Mouse (Mus musculus): ENCODE measurements at regions not wholly inside any gene's neighbourhood (a gene's known extent, or its start where the extent isn't known, plus 50 kb on each side); places are given as distances from the start of the nearest gene placed in this dataset.
A peak's percentile ranks its signal among the peaks of the same experiment; 100 is the strongest.
"Not testable (repeated sequence)": the region's sequence is repeated elsewhere in the genome, so short reads cannot be mapped to it uniquely, and the experiment has no call there.

- not testable (repeated sequence) for DNase-seq (ENCODE audit: low spot score in 2 of 2)
Observed at GRCm38 (mm10) chr4:23009196-23009595, 521.0 kb upstream of the Pou3f2 start.

GRCm38 (mm10) chr4:22998994-22999393 is 510.8 kb upstream of the Pou3f2 start:
- no peak for DNase-seq (ENCODE audit: low spot score in 2 of 2)

GRCm38 (mm10) chr4:22997198-22997985 is 509.2 kb upstream of the Pou3f2 start:
- no peak for DNase-seq (ENCODE audit: low spot score in 2 of 2)

GRCm38 (mm10) chr4:22986763-22987468 is 498.8 kb upstream of the Pou3f2 start:
- no peak for DNase-seq (ENCODE audit: low spot score in 2 of 2)

GRCm38 (mm10) chr4:22973585-22974116 is 485.5 kb upstream of the Pou3f2 start:
- no peak for DNase-seq (ENCODE audit: low spot score in 2 of 2)

GRCm38 (mm10) chr4:22972784-22973584 is 484.8 kb upstream of the Pou3f2 start:
- DNase-seq (ENCODE audit: low spot score in 2 of 2): no peak

GRCm38 (mm10) chr4:22971127-22971526 is 483.0 kb upstream of the Pou3f2 start:
- DNase-seq (ENCODE audit: low spot score in 2 of 2): no peak

- no peak for DNase-seq (ENCODE audit: low spot score in 2 of 2)
Observed at GRCm38 (mm10) chr4:22970495-22970894, 482.3 kb upstream of the Pou3f2 start.

- no peak for DNase-seq (ENCODE audit: low spot score in 2 of 2)
Observed at GRCm38 (mm10) chr4:22949422-22949821, 461.3 kb upstream of the Pou3f2 start.

GRCm38 (mm10) chr4:22948880-22949279 is 460.7 kb upstream of the Pou3f2 start:
- DNase-seq (ENCODE audit: low spot score in 2 of 2): no peak

GRCm38 (mm10) chr4:22946788-22947406 is 458.7 kb upstream of the Pou3f2 start:
- peak; percentile 11 to 17 for DNase-seq (ENCODE audit: low spot score in 2 of 2)

GRCm38 (mm10) chr4:22938302-22938701 is 450.1 kb upstream of the Pou3f2 start:
- no peak for DNase-seq (ENCODE audit: low spot score in 2 of 2)

- no peak for DNase-seq (ENCODE audit: low spot score in 2 of 2)
Observed at GRCm38 (mm10) chr4:22924181-22924580, 436.0 kb upstream of the Pou3f2 start.

GRCm38 (mm10) chr4:22914886-22915285 is 426.7 kb upstream of the Pou3f2 start:
- no peak for DNase-seq (ENCODE audit: low spot score in 2 of 2)

- no peak for DNase-seq (ENCODE audit: low spot score in 2 of 2)
Observed at GRCm38 (mm10) chr4:22892694-22893046, 404.5 kb upstream of the Pou3f2 start.

GRCm38 (mm10) chr4:22891974-22892693 is 404.0 kb upstream of the Pou3f2 start:
- DNase-seq (ENCODE audit: low spot score in 2 of 2): peak; percentile 9 to 19

- DNase-seq (ENCODE audit: low spot score in 2 of 2): no peak
Observed at GRCm38 (mm10) chr4:22880692-22881091, 392.5 kb upstream of the Pou3f2 start.

- no peak for DNase-seq (ENCODE audit: low spot score in 2 of 2)
Observed at GRCm38 (mm10) chr4:22875392-22875791, 387.2 kb upstream of the Pou3f2 start.

- no peak for DNase-seq (ENCODE audit: low spot score in 2 of 2)
Observed at GRCm38 (mm10) chr4:22836124-22836445, 347.9 kb upstream of the Pou3f2 start.

GRCm38 (mm10) chr4:22835381-22836123 is 347.4 kb upstream of the Pou3f2 start:
- DNase-seq (ENCODE audit: low spot score in 2 of 2): peak; percentile 5 to 14
